Mouse (Mus musculus) G1E-ER4 (cell line): ENCODE data around the gene Fancd2os. TPM values are rescaled to one million over a fixed set of nuclear protein-coding genes. Genes with fewer than 3 reads are reported as not detected.

Experiments used
- GATA1 ChIP-seq: IDR thresholded peaks from one replicate; pipeline ENCODE4 v1.8.0; 2012; ENCODE audit warnings: low read length, inconsistent platforms
- polyA plus RNA-seq: library from polyadenylated mRNA; stranded (reverse); fragments of >175 nt; gene quantifications from 2 replicates; pipeline ENCODE4 v1.2.3, GENCODE M21; 2012

Gene Fancd2os
- polyA plus RNA-seq, 1 experiment: not detected

DNA sequence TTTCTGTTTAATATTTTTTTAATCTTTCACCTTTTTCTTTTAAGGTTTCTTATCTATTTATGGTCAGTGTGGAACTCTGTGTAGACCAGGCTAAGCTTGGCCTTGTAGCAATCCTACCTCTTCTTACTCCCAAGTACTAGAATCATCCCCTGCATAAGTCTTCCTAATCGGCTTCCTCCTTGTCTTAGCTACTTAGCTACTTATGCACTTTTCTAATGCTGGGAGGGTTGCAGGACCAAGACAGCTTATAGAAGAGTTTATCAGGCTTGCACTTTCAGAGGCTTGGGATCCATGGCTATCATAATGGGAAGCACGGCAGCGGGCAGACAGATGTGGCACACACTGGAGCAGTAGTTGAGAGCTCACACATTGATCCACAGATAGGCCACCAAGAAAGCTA lies 21.2 kb downstream of the Fancd2os start:
- TF ChIP-seq GATA1: no peak

DNA sequence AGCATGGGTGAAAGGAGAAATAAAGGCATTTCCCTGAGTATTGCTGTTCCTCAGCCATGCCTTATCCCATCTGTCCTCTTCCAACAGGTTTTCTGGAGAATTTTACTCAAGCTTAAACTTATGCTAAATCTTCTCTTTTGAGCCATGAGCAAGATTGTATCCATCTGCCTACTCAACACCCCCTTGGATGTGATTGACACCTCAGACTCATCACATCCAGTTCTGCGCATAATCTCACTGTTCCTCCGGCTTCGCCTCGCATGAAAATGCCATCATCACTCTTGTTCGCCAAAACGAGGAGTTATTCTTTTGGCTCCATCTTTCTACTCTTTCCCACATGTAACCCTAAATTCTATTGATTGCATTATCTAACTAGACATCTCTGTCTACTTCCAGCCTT lies 24.5 kb downstream of the Fancd2os start:
- no peak for TF ChIP-seq GATA1

DNA sequence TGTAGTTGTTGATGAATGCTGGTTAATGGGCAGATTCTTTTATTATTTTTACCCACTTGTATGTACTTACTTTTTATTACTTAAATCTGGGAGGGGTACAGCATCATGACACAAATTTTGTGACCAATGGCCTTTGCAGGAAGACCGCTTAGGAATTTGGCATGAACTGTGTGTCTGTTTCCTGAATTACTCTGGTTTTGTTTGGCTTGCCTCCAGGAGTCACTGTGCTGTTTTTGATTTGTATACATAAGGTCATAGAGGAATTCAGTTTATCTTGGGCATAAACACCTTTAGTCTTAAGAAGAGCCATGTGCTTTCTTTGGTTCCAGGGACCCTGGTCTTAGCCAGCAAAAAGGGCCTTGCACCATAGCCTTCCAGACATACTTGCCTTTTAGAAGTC lies 36.0 kb downstream of the Fancd2os start:
- TF ChIP-seq GATA1: no peak

DNA sequence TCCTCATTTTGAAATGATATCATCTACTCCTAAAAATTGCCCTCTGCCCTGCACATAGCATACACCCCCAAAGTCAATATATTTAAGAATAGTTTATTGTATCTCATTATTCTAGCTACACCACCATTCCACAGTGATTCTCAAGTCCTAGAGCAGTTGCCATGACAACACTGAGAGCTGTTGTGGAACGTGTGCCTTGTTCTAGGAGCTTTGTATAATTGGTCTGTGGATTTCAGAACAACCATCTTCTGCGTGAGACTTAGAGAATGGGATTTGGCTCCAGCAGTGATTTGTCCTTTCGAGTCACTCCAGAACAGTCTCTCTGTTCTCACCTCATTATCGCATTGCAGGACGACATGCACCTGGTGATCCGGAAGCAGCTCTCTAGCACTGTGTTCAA lies 40.8 kb downstream of the Fancd2os start:
- no peak for TF ChIP-seq GATA1

Other genes with a start within 250 kb of the Fancd2os start
- 78.7 and 104 TPM in 2 replicates for gene Tada3, start 222.8 kb downstream of the Fancd2os start, polyA plus RNA-seq
- 238 and 292 TPM in 2 replicates for gene Arpc4, start 222.6 kb downstream of the Fancd2os start, polyA plus RNA-seq
- 4.8 and 6.1 TPM in 2 replicates for gene Ttll3, start 211.5 kb downstream of the Fancd2os start, polyA plus RNA-seq
- gene Rpusd3, start 181.4 kb downstream of the Fancd2os start, polyA plus RNA-seq: 159 and 183 TPM in 2 replicates
- not detected in 2 replicates for gene Cidec, start 165.0 kb downstream of the Fancd2os start, polyA plus RNA-seq
- 8.3 and 11.9 TPM in 2 replicates for gene Jagn1, start 158.1 kb downstream of the Fancd2os start, polyA plus RNA-seq
- not detected in 2 replicates for gene Il17re, start 142.2 kb downstream of the Fancd2os start, polyA plus RNA-seq
- gene Il17rc, start 129.3 kb downstream of the Fancd2os start, polyA plus RNA-seq: 0.40 and 0.83 TPM in 2 replicates
- gene Creld1, start 117.4 kb downstream of the Fancd2os start, polyA plus RNA-seq: 29.3 and 34.5 TPM in 2 replicates
- not detected in 2 replicates for gene Prrt3, start 98.8 kb downstream of the Fancd2os start, polyA plus RNA-seq
- 29.5 and 38.6 TPM in 2 replicates for gene Emc3, start 69.1 kb downstream of the Fancd2os start, polyA plus RNA-seq
- 0.94 and 1.4 TPM in 2 replicates for gene Fancd2, start 69.0 kb downstream of the Fancd2os start, polyA plus RNA-seq
- gene Brk1, start 4.1 kb upstream of the Fancd2os start, polyA plus RNA-seq: 29.9 and 32.0 TPM in 2 replicates
- 8.6 and 9.1 TPM in 2 replicates for gene Vhl, start 23.2 kb upstream of the Fancd2os start, polyA plus RNA-seq
- 14.3 and 15.4 TPM in 2 replicates for gene Irak2, start 37.8 kb upstream of the Fancd2os start, polyA plus RNA-seq
- 42.7 and 55.8 TPM in 2 replicates for gene Tatdn2, start 96.3 kb upstream of the Fancd2os start, polyA plus RNA-seq
- 0.42 TPM in 1 of 2 replicates, not detected in the other for gene Ghrl, start 119.2 kb upstream of the Fancd2os start, polyA plus RNA-seq
- gene Sec13, start 140.0 kb upstream of the Fancd2os start, polyA plus RNA-seq: 23.5 and 49.6 TPM in 2 replicates